Mouse (Mus musculus) heart, embryonic 10.5 days (tissue): Measurements from ENCODE around the gene Efcab12. TPM values are rescaled to one million over a fixed set of nuclear protein-coding genes. Genes with fewer than 3 reads are reported as not detected.

ENCODE experiments used
- DNase-seq: peaks from one replicate; pipeline ENCODE4 v3.0.0-alpha.2; 2017; ENCODE audit warnings: low spot score
- H3K27ac ChIP-seq: fragments of 300-500 bp; sonication (generic); 2 replicates; pipeline ENCODE4 v1.5.1; 2016; ENCODE audit warnings: mild to moderate bottlenecking
- H3K27me3 ChIP-seq: fragments of 300-500 bp; sonication (generic); 2 replicates; pipeline ENCODE4 v1.6.1; 2016; ENCODE audit warnings: mild to moderate bottlenecking; ENCODE audit not compliant: poor library complexity, insufficient read depth, severe bottlenecking
- H3K36me3 ChIP-seq: fragments of 300-500 bp; sonication (generic); 2 replicates; pipeline ENCODE4 v1.6.1; 2016; ENCODE audit warnings: mild to moderate bottlenecking, moderate library complexity
- H3K4me1 ChIP-seq: fragments of 300-500 bp; sonication (generic); 2 replicates; pipeline ENCODE4 v1.6.1; 2016; ENCODE audit warnings: mild to moderate bottlenecking
- H3K4me3 ChIP-seq: fragments of 300-500 bp; sonication (generic); 2 replicates; pipeline ENCODE4 v1.5.1; 2016; ENCODE audit warnings: mild to moderate bottlenecking, moderate library complexity
- H3K9me3 ChIP-seq: fragments of 300-500 bp; sonication (generic); 2 replicates; pipeline ENCODE4 v1.6.1; 2016; ENCODE audit warnings: mild to moderate bottlenecking, moderate library complexity
- WGBS: fragments of 180-500 bp; shearing (Covaris S2); methylation state at CpG from one replicate; pipeline ENCODE4 v1.1.7; 2016; 5-methylcytosine and 5-hydroxymethylcytosine counted together
- polyA plus RNA-seq: library from polyadenylated mRNA; unstranded; fragments of >200 nt; fragmentation: Nextera tagmentation; extraction: Ambion mirVana; gene quantifications from 2 replicates; pipeline ENCODE4 v1.2.1, GENCODE M21; 2016

The Efcab12 gene
- polyA plus RNA-seq, 1 experiment from 2014 or later, result 0.46 TPM

- Histone ChIP-seq H3K4me1 (peaks cover 19% of the 10 kb centered on the region), H3K27me3 (no peaks in the 10 kb centered on the region), H3K36me3 (peaks cover 76% of the 10 kb centered on the region), H3K4me3 (no peak overlapping the region), H3K9me3 (no peaks in the 10 kb centered on the region), H3K27ac (no peak overlapping the region)
- DNase-seq, result no peak
- 73% methylated on average over 10 of the region's 10 CpGs for WGBS
Observed at GRCm38 (mm10) chr6:115804432-115805192, 33.6 kb downstream of the Efcab12 start.

- no peaks in the 10 kb centered on the region for H3K9me3 ChIP-seq
- no peaks in the 10 kb centered on the region for H3K27me3 ChIP-seq
- WGBS, result 45% methylated on average over 16 of the region's 16 CpGs
- H3K36me3 ChIP-seq, result peaks cover 85% of the 10 kb centered on the region
- no peak overlapping the region for H3K4me3 ChIP-seq
- peaks cover 19% of the 10 kb centered on the region for H3K4me1 ChIP-seq
- no peak overlapping the region for H3K27ac ChIP-seq
- DNase-seq, result peak; percentile 84
Observed at GRCm38 (mm10) chr6:115803541-115804382, 34.5 kb downstream of the Efcab12 start.

GRCm38 (mm10) chr6:115801811-115802210 lies 36.4 kb downstream of the Efcab12 start:
- WGBS, result 89% methylated on average over 3 of the region's 3 CpGs
- Histone ChIP-seq H3K27me3 (no peaks in the 10 kb centered on the region), H3K4me3 (no peak overlapping the region), H3K4me1 (peaks cover 12% of the 10 kb centered on the region), H3K36me3 (peaks cover 97% of the 10 kb centered on the region), H3K9me3 (no peaks in the 10 kb centered on the region), H3K27ac (no peak overlapping the region)
- no peak for DNase-seq

- Histone ChIP-seq H3K36me3 (peaks cover 99% of the 10 kb centered on the region), H3K4me1 (peaks cover 11% of the 10 kb centered on the region; the same call in 1 of the 2 replicates), H3K9me3 (no peaks in the 10 kb centered on the region), H3K4me3 (no peak overlapping the region), H3K27ac (no peak overlapping the region), H3K27me3 (no peaks in the 10 kb centered on the region)
- 88% methylated on average over 21 of the region's 21 CpGs for WGBS
- DNase-seq, result no peak
Observed at GRCm38 (mm10) chr6:115792691-115793215, 45.5 kb downstream of the Efcab12 start.

- 85% methylated on average over 34 of the region's 34 CpGs for WGBS
- Histone ChIP-seq H3K9me3 (no peaks in the 10 kb centered on the region), H3K27me3 (no peaks in the 10 kb centered on the region), H3K4me3 (no peak overlapping the region), H3K36me3 (peaks cover 99% of the 10 kb centered on the region), H3K4me1 (peaks cover 11% of the 10 kb centered on the region; the same call in 1 of the 2 replicates), H3K27ac (no peak overlapping the region; the same call in 1 of the 2 replicates)
- no peak for DNase-seq
Observed at GRCm38 (mm10) chr6:115791842-115792686, 46.1 kb downstream of the Efcab12 start.

GRCm38 (mm10) chr6:115791016-115791415 lies 47.2 kb downstream of the Efcab12 start:
- H3K9me3 ChIP-seq, result no peaks in the 10 kb centered on the region
- no peaks in the 10 kb centered on the region for H3K27me3 ChIP-seq
- no peak overlapping the region for H3K4me3 ChIP-seq
- H3K27ac ChIP-seq, result no peak overlapping the region
- H3K4me1 ChIP-seq, result peaks cover 11% of the 10 kb centered on the region; the same call in 1 of the 2 replicates
- peaks cover 99% of the 10 kb centered on the region for H3K36me3 ChIP-seq
- no peak for DNase-seq
- 80% methylated on average over 10 of the region's 10 CpGs for WGBS

GRCm38 (mm10) chr6:115782781-115783180 lies 55.4 kb downstream of the Efcab12 start:
- Histone ChIP-seq H3K27ac (no peak overlapping the region), H3K27me3 (no peaks in the 10 kb centered on the region), H3K36me3 (peaks cover 95% of the 10 kb centered on the region), H3K4me3 (no peak overlapping the region), H3K4me1 (peaks cover 15% of the 10 kb centered on the region), H3K9me3 (no peaks in the 10 kb centered on the region)
- 86% methylated on average over 3 of the region's 3 CpGs for WGBS
- no peak for DNase-seq

- 32% methylated on average over 9 of the region's 9 CpGs for WGBS
- DNase-seq, result no peak
- H3K27me3 ChIP-seq, result no peaks in the 10 kb centered on the region
- H3K27ac ChIP-seq, result peak overlapping the region; percentile 97
- no peaks in the 10 kb centered on the region for H3K9me3 ChIP-seq
- H3K4me3 ChIP-seq, result peak overlapping the region; percentile 82
- H3K4me1 ChIP-seq, result peaks cover 34% of the 10 kb centered on the region
- peaks cover 36% of the 10 kb centered on the region for H3K36me3 ChIP-seq
Observed at GRCm38 (mm10) chr6:115776363-115776762, 61.8 kb downstream of the Efcab12 start.

GRCm38 (mm10) chr6:115775838-115776237 lies 62.4 kb downstream of the Efcab12 start:
- WGBS, result 36% methylated on average over 3 of the region's 3 CpGs
- peak; percentile 86 for DNase-seq
- Histone ChIP-seq H3K9me3 (no peaks in the 10 kb centered on the region), H3K4me3 (peak overlapping the region; percentile 82), H3K36me3 (peaks cover 30% of the 10 kb centered on the region), H3K4me1 (peaks cover 34% of the 10 kb centered on the region), H3K27ac (peak overlapping the region; percentile 97), H3K27me3 (no peaks in the 10 kb centered on the region)

GRCm38 (mm10) chr6:115774501-115774921 lies 63.7 kb downstream of the Efcab12 start, which contains the start of gene Cand2:
Gene Cand2 (plus strand): TSS chr6:115774538.
- H3K9me3 ChIP-seq, result no peaks in the 10 kb centered on the region
- peak within 1 kb of the TSS; percentile 97 for H3K27ac ChIP-seq
- no peaks in the 10 kb centered on the region for H3K27me3 ChIP-seq
- peak; percentile 90 for DNase-seq
- H3K4me1 ChIP-seq, result peaks cover 34% of the 10 kb centered on the region
- H3K36me3 ChIP-seq, result peaks cover 17% of the 10 kb centered on the region
- 0% methylated on average over 22 of the region's 28 CpGs for WGBS
- peak within 1 kb of the TSS; percentile 82 for H3K4me3 ChIP-seq

GRCm38 (mm10) chr6:115773966-115774413 lies 64.2 kb downstream of the Efcab12 start:
- WGBS, result 2% methylated on average over 14 of the region's 14 CpGs

GRCm38 (mm10) chr6:115772604-115773003 lies 65.6 kb downstream of the Efcab12 start:
- Histone ChIP-seq H3K9me3 (no peaks in the 10 kb centered on the region), H3K36me3 (peaks cover 3% of the 10 kb centered on the region; the same call in 1 of the 2 replicates), H3K27ac (no peak overlapping the region), H3K4me1 (peaks cover 31% of the 10 kb centered on the region), H3K4me3 (no peak overlapping the region), H3K27me3 (no peaks in the 10 kb centered on the region)
- WGBS, result 75% methylated on average over 1 of the region's 1 CpGs
- no peak for DNase-seq

More at GRCm38 (mm10) chr6:115773966-115774413, 64.2 kb downstream of the Efcab12 start:
- Histone ChIP-seq H3K36me3 (peaks cover 13% of the 10 kb centered on the region), H3K4me3 (peak overlapping the region; percentile 82), H3K4me1 (peaks cover 34% of the 10 kb centered on the region), H3K27ac (peak overlapping the region; percentile 97), H3K9me3 (no peaks in the 10 kb centered on the region), H3K27me3 (no peaks in the 10 kb centered on the region)
- DNase-seq, result peak; percentile 88
